Comparison of ENCODE assay signal across 10 mouse cellular contexts in the genomic region with DNA sequence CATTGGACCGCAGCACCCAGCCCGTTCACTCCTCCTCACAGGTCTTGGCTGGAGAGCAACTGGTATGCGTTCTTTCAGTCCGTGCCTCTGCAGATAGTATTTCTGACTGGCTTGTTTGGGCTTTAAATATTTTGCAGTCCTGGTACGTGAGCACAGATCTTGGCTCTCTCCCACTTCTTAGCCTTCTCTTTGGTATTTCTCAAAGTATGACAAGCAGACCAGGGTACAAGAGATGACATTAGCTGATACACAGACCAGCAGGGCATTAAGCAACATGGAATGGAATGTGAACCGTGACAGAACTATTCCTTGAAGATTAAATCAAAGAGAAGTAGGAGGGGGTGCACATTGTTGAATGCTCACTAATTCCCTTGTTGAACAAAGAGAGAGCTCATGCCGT. TPM values are rescaled to one million over a fixed set of nuclear protein-coding genes. Genes with fewer than 3 reads are reported as not detected.
DNase-seq lines count a peak whose midpoint lies in the region; ATAC-seq and TF ChIP-seq lines count a peak whose summit lies in the region.
"Had no signal": no experiment of that assay in that cellular context is flagged by ENCODE, and none has a peak within 500 bp of the region (broad histone marks: within the 10 kb centered on the region; RNA-seq: fewer than 3 reads in every experiment).

No protein-coding gene starts in this region.

- WGBS in intestine, embryonic 14.5 days, result 19% methylated on average over 7 of the region's 7 CpGs
- WGBS in intestine, postnatal 0 days, result 42% methylated on average over 7 of the region's 7 CpGs
- 23% methylated on average over 7 of the region's 7 CpGs for WGBS in kidney, embryonic 15.5 days

- no peak overlapping the region for H3K4me2 ChIP-seq in intestine, embryonic 14.5 days (ENCODE audit: low read length)
- no peak overlapping the region for H3K4me2 ChIP-seq in intestine, postnatal 0 days (replicated peaks; ENCODE audit: low read depth)
- no peak overlapping the region for H3K4me2 ChIP-seq in kidney, embryonic 15.5 days
- H3K4me2 ChIP-seq: hindbrain, embryonic 14.5 days had no signal

- peak overlapping the region; percentile 12; the same call in 1 of the 2 replicates for H3K27ac ChIP-seq in intestine, embryonic 14.5 days (ENCODE audit: low read depth)
- H3K27ac ChIP-seq in intestine, postnatal 0 days (ENCODE audit: low read depth, low read length), result no peak overlapping the region
- H3K27ac ChIP-seq in kidney, embryonic 15.5 days, result no peak overlapping the region
- H3K27ac ChIP-seq: hindbrain, embryonic 14.5 days had no signal

- H3K36me3 ChIP-seq in intestine, embryonic 14.5 days (ENCODE audit: control insufficient read depth, insufficient read depth, low read length), result no peaks in the 10 kb centered on the region
- no peaks in the 10 kb centered on the region for H3K36me3 ChIP-seq in intestine, postnatal 0 days (ENCODE audit: control insufficient read depth, insufficient read depth)
- no peaks in the 10 kb centered on the region for H3K36me3 ChIP-seq in kidney, embryonic 15.5 days

- H3K9ac ChIP-seq in intestine, embryonic 14.5 days (ENCODE audit: low read length), result no peak overlapping the region
- H3K9ac ChIP-seq in intestine, postnatal 0 days (ENCODE audit: low read depth, low read length), result no peak overlapping the region
- no peak overlapping the region for H3K9ac ChIP-seq in kidney, embryonic 15.5 days
- H3K9ac ChIP-seq: hindbrain, embryonic 14.5 days had no signal

- no peak for TF ChIP-seq CTCF in intestine, postnatal 0 days (IDR thresholded peaks at IDR 0.05; ENCODE audit: low read depth)
- no peak for TF ChIP-seq CTCF in brain, embryonic 14.5 days (IDR thresholded peaks at IDR 0.05; ENCODE audit: borderline replicate concordance, extremely low read depth, insufficient read depth, insufficient read length)

- ATAC-seq in intestine, embryonic 14.5 days (replicated peaks; ENCODE audit: low FRiP score, low TSS enrichment, low read depth), result 0 out of 2 replicates have a peak, but pooled peaks have one; percentile 50
- ATAC-seq in intestine, postnatal 0 days, result no peak
- ATAC-seq in kidney, embryonic 15.5 days (replicated peaks; ENCODE audit: low FRiP score), result peak; percentile 76

- no peak for TF ChIP-seq POLR2A in brain, embryonic 14.5 days (IDR thresholded peaks at IDR 0.05; ENCODE audit: borderline replicate concordance, extremely low read depth, insufficient read depth, insufficient read length, poor library complexity, severe bottlenecking)

- H3K4me1 ChIP-seq in intestine, embryonic 14.5 days (replicated peaks; ENCODE audit: control insufficient read depth, insufficient read depth, low read length), result peaks cover 17% of the 10 kb centered on the region
- no peaks in the 10 kb centered on the region for H3K4me1 ChIP-seq in intestine, postnatal 0 days (replicated peaks; ENCODE audit: control insufficient read depth, insufficient read depth, low read length)
- H3K4me1 ChIP-seq in kidney, embryonic 15.5 days, result peaks cover 26% of the 10 kb centered on the region

- no peaks in the 10 kb centered on the region for H3K9me3 ChIP-seq in intestine, embryonic 14.5 days (ENCODE audit: control insufficient read depth, low read length)
- no peaks in the 10 kb centered on the region for H3K9me3 ChIP-seq in intestine, postnatal 0 days (ENCODE audit: control insufficient read depth)
- no peaks in the 10 kb centered on the region for H3K9me3 ChIP-seq in kidney, embryonic 15.5 days (replicated peaks)

- H3K27me3 ChIP-seq in intestine, embryonic 14.5 days (replicated peaks; ENCODE audit: control insufficient read depth, insufficient read depth, low read length), result no peaks in the 10 kb centered on the region
- H3K27me3 ChIP-seq in intestine, postnatal 0 days (replicated peaks; ENCODE audit: control insufficient read depth, insufficient read depth, low read length), result no peaks in the 10 kb centered on the region
- no peaks in the 10 kb centered on the region for H3K27me3 ChIP-seq in kidney, embryonic 15.5 days

- no peak overlapping the region for H3K4me3 ChIP-seq in intestine, embryonic 14.5 days (ENCODE audit: low read depth, low read length)
- H3K4me3 ChIP-seq in intestine, postnatal 0 days (ENCODE audit: low read depth, low read length), result no peak overlapping the region
- no peak overlapping the region for H3K4me3 ChIP-seq in kidney, embryonic 15.5 days (replicated peaks)

- DNase-seq in intestine, embryonic 14.5 days (ENCODE audit: low spot score), result no peak
- DNase-seq in brain, embryonic 14.5 days (ENCODE audit: low read depth), result peak; percentile 28
- peak; percentile 42 for DNase-seq in mesoderm, embryonic 11.5 days (ENCODE audit: low read depth, low spot score)
- no peak for DNase-seq in adrenal gland, postnatal 25 days
- no peak for DNase-seq in T-cell, adult 2 months (ENCODE audit: low spot score)
- DNase-seq in c-Kit-positive CD71-positive TER-119-positive erythroid progenitor cells, embryonic 14.5 days (ENCODE audit: low spot score), result no peak

RNA-seq across cellular contexts. Expression of a gene that starts 43.6 kb away (rescaled TPM):
- polyA plus RNA-seq in intestine, embryonic 14.5 days (2014; fragmentation: Nextera tagmentation; extraction: Ambion mirVana), result 194 and 217 TPM in 2 replicates
- 75.6 and 94.0 TPM in 2 replicates for polyA plus RNA-seq in intestine, postnatal 0 days (2015; fragmentation: Nextera tagmentation; extraction: Ambion mirVana)
- 328 and 384 TPM in 2 replicates for polyA plus RNA-seq in brain, embryonic 14.5 days (2012; rRNA removed)
- polyA plus RNA-seq in kidney, embryonic 15.5 days (2015; fragmentation: Nextera tagmentation; extraction: Ambion mirVana), result 138 and 150 TPM in 2 replicates
- 2.6 and 5.9 TPM in 2 replicates for total RNA-seq in adrenal gland, postnatal 25 days (2021)
- total RNA-seq: common myeloid progenitor, adult 5-6 weeks had no signal

Comparison
In these comparisons a context has a peak if more than half of its experiments do, and no peak if none do; other contexts are left out.
1. DNase-seq: peak in brain, embryonic 14.5 days (single experiment) and mesoderm, embryonic 11.5 days (single experiment); none in intestine, embryonic 14.5 days (single experiment), adrenal gland, postnatal 25 days (single experiment), T-cell, adult 2 months (single experiment) and c-Kit-positive CD71-positive TER-119-positive erythroid progenitor cells, embryonic 14.5 days (single experiment).